Mouse (Mus musculus): ENCODE results near the gene Coq9.

Gene Coq9

GRCm38 (mm10) chr8:94870003-94870402 lies 31.9 kb downstream of the Coq9 start:
- DNase-seq (ENCODE audit: low spot score in 2 of 2), result no peak

GRCm38 (mm10) chr8:94870474-94871107 lies 32.5 kb downstream of the Coq9 start:
- DNase-seq (ENCODE audit: low spot score in 2 of 2), result peak in 1 of 2 experiments; percentile 75

GRCm38 (mm10) chr8:94871108-94871894 lies 33.2 kb downstream of the Coq9 start:
- peak in 1 of 2 experiments; percentile 64 for DNase-seq (ENCODE audit: low spot score in 2 of 2)

- DNase-seq (ENCODE audit: low spot score in 2 of 2), result no peak
These were observed 34.0 kb downstream of the Coq9 start for GRCm38 (mm10) chr8:94872156-94872555.

- DNase-seq (ENCODE audit: low spot score in 2 of 2), result no peak
These were observed 34.5 kb downstream of the Coq9 start for GRCm38 (mm10) chr8:94872576-94872975.

- DNase-seq (ENCODE audit: low spot score in 2 of 2), result peak in 1 of 2 experiments; percentile 62
These were observed 36.2 kb downstream of the Coq9 start for GRCm38 (mm10) chr8:94874358-94874757.

GRCm38 (mm10) chr8:94875096-94875870 lies 37.2 kb downstream of the Coq9 start:
- DNase-seq (ENCODE audit: low spot score in 2 of 2), result no peak

- no peak for DNase-seq (ENCODE audit: low spot score in 2 of 2)
These were observed 37.7 kb downstream of the Coq9 start for GRCm38 (mm10) chr8:94875871-94876150.

- peak; percentile 66 to 91 for DNase-seq (ENCODE audit: low spot score in 2 of 2)
These were observed 38.1 kb downstream of the Coq9 start, which contains the start of gene Dok4 for GRCm38 (mm10) chr8:94876197-94876730. Dok4 (minus strand) TSS chr8:94876330.

- DNase-seq (ENCODE audit: low spot score in 2 of 2), result no peak
These were observed 38.7 kb downstream of the Coq9 start for GRCm38 (mm10) chr8:94876820-94877219.

GRCm38 (mm10) chr8:94880742-94881141 lies 42.6 kb downstream of the Coq9 start:
- DNase-seq (ENCODE audit: low spot score in 2 of 2), result no peak

- DNase-seq (ENCODE audit: low spot score in 2 of 2), result no peak
These were observed 50.4 kb downstream of the Coq9 start for GRCm38 (mm10) chr8:94888383-94889036.

- no peak for DNase-seq (ENCODE audit: low spot score in 2 of 2)
These were observed 54.8 kb downstream of the Coq9 start for GRCm38 (mm10) chr8:94892917-94893316.

- DNase-seq (ENCODE audit: low spot score in 2 of 2), result no peak
These were observed 61.1 kb downstream of the Coq9 start for GRCm38 (mm10) chr8:94899262-94899661.

- no peak for DNase-seq (ENCODE audit: low spot score in 2 of 2)
These were observed 62.5 kb downstream of the Coq9 start for GRCm38 (mm10) chr8:94900617-94901016.

GRCm38 (mm10) chr8:94901031-94901430 lies 62.9 kb downstream of the Coq9 start:
- DNase-seq (ENCODE audit: low spot score in 2 of 2), result no peak

GRCm38 (mm10) chr8:94903709-94904108 lies 65.6 kb downstream of the Coq9 start:
- DNase-seq (ENCODE audit: low spot score in 2 of 2), result no peak
